In genomic region chr14:17978259-17978658, GRCm38 (mm10) we compare ENCODE assay signal across 20 mouse cellular contexts.
A peak's percentile ranks its signal among the peaks of the same experiment; 100 is the strongest.
DNase-seq lines count a peak whose midpoint lies in the region; ATAC-seq and TF ChIP-seq lines count a peak whose summit lies in the region.
"Had no signal": no experiment of that assay in that cellular context is flagged by ENCODE, and none has a peak within 500 bp of the region (broad histone marks: within the 10 kb centered on the region; RNA-seq: fewer than 3 reads in every experiment).

No protein-coding gene starts in this region.

- no peak overlapping the region for H3K4me2 ChIP-seq in kidney, postnatal 0 days (ENCODE audit: low read length)
- no peak overlapping the region for H3K4me2 ChIP-seq in intestine, postnatal 0 days (replicated peaks; ENCODE audit: low read depth)
- H3K4me2 ChIP-seq: embryonic facial prominence, embryonic 12.5 days; hindbrain, embryonic 13.5 days; midbrain, embryonic 12.5 days had no signal

- no peaks in the 10 kb centered on the region for H3K27me3 ChIP-seq in kidney, postnatal 0 days (ENCODE audit: insufficient read depth, low read length)
- H3K27me3 ChIP-seq in intestine, postnatal 0 days (replicated peaks; ENCODE audit: control insufficient read depth, insufficient read depth, low read length), result no peaks in the 10 kb centered on the region
- H3K27me3 ChIP-seq: embryonic facial prominence, embryonic 12.5 days; hindbrain, embryonic 13.5 days; midbrain, embryonic 12.5 days had no signal

- no peak for ATAC-seq in kidney, postnatal 0 days (replicated peaks; ENCODE audit: low FRiP score, low read depth)
- ATAC-seq in intestine, postnatal 0 days, result no peak; the same call in 1 of the 2 replicates
- ATAC-seq: forebrain, postnatal 0 days; inflammation-experienced regulatory T-cells, adult 6 months had no signal

- H3K4me3 ChIP-seq in kidney, postnatal 0 days (replicated peaks; ENCODE audit: low read depth, low read length), result no peak overlapping the region
- H3K4me3 ChIP-seq in intestine, postnatal 0 days (ENCODE audit: low read depth, low read length), result no peak overlapping the region
- H3K4me3 ChIP-seq: embryonic facial prominence, embryonic 12.5 days; hindbrain, embryonic 13.5 days; midbrain, embryonic 12.5 days had no signal

- no peak for DNase-seq in kidney, postnatal 0 days (ENCODE audit: low spot score)
- DNase-seq in kidney, postnatal 14 days, result no peak
- peak; percentile 8 for DNase-seq in 416B (ENCODE audit: low read depth)
- DNase-seq in R1 (ENCODE audit: low read depth, low spot score), result peak; percentile 32
- no peak for DNase-seq in layer of hippocampus, adult 8-10 months (ENCODE audit: low spot score in 2 of 2)
- no peak for DNase-seq in adrenal gland, postnatal 4 days (ENCODE audit: low spot score in 2 of 2)
- DNase-seq: cerebellum, adult 11-12 months; cerebellum, postnatal 14 days; forebrain, postnatal 0 days; gastrocnemius, postnatal 36 days; kidney, postnatal 4 days; lung, adult 18-20 months; lung, postnatal 10 days; right cerebral cortex, postnatal 14 days; spleen, adult 18-20 months had no signal

- TF ChIP-seq CTCF in kidney, postnatal 0 days (IDR thresholded peaks at IDR 0.05; ENCODE audit: low read depth), result peak; percentile 6; the same call in 1 of the 2 replicates
- TF ChIP-seq CTCF in intestine, postnatal 0 days (IDR thresholded peaks at IDR 0.05; ENCODE audit: low read depth), result peak; percentile 45

- H3K9me3 ChIP-seq in kidney, postnatal 0 days (replicated peaks; ENCODE audit: low read length), result no peaks in the 10 kb centered on the region
- no peaks in the 10 kb centered on the region for H3K9me3 ChIP-seq in intestine, postnatal 0 days (ENCODE audit: control insufficient read depth)
- H3K9me3 ChIP-seq: embryonic facial prominence, embryonic 12.5 days; hindbrain, embryonic 13.5 days; midbrain, embryonic 12.5 days had no signal

- no peaks in the 10 kb centered on the region for H3K36me3 ChIP-seq in kidney, postnatal 0 days (ENCODE audit: insufficient read depth, low read length)
- H3K36me3 ChIP-seq in intestine, postnatal 0 days (ENCODE audit: control insufficient read depth, insufficient read depth), result no peaks in the 10 kb centered on the region
- H3K36me3 ChIP-seq: embryonic facial prominence, embryonic 12.5 days; hindbrain, embryonic 13.5 days; midbrain, embryonic 12.5 days had no signal

- no peak overlapping the region for H3K9ac ChIP-seq in kidney, postnatal 0 days (ENCODE audit: low read depth, low read length)
- H3K9ac ChIP-seq in intestine, postnatal 0 days (ENCODE audit: low read depth, low read length), result no peak overlapping the region
- H3K9ac ChIP-seq: embryonic facial prominence, embryonic 12.5 days; forebrain, postnatal 0 days; hindbrain, embryonic 13.5 days; midbrain, embryonic 12.5 days had no signal

- H3K4me1 ChIP-seq in kidney, postnatal 0 days (replicated peaks; ENCODE audit: insufficient read depth, low read length), result no peaks in the 10 kb centered on the region
- no peaks in the 10 kb centered on the region; the same call in 1 of the 2 replicates for H3K4me1 ChIP-seq in intestine, postnatal 0 days (replicated peaks; ENCODE audit: control insufficient read depth, insufficient read depth, low read length)
- H3K4me1 ChIP-seq: embryonic facial prominence, embryonic 12.5 days; hindbrain, embryonic 13.5 days; midbrain, embryonic 12.5 days had no signal

- no peak overlapping the region for H3K27ac ChIP-seq in kidney, postnatal 0 days
- H3K27ac ChIP-seq in intestine, postnatal 0 days (ENCODE audit: low read depth, low read length), result no peak overlapping the region
- H3K27ac ChIP-seq: embryonic facial prominence, embryonic 12.5 days; hindbrain, embryonic 13.5 days; midbrain, embryonic 12.5 days had no signal

Comparison
In these comparisons a context has a peak if more than half of its experiments do, and no peak if none do; other contexts are left out.
1. DNase-seq: peak in 416B (single experiment) and R1 (single experiment); none in kidney, postnatal 0 days (single experiment), kidney, postnatal 14 days (single experiment), layer of hippocampus, adult 8-10 months (0 of 2) and adrenal gland, postnatal 4 days (0 of 2).